Mouse (Mus musculus): Measurements from ENCODE around the gene Chl1. TPM values are rescaled to one million over a fixed set of nuclear protein-coding genes. Genes with fewer than 3 reads are reported as not detected.

The Chl1 gene
- 0.42 TPM in 1 of 2 replicates, not detected in the other for polyA plus RNA-seq (2014; fragmentation: Nextera tagmentation; extraction: Ambion mirVana)

DNA sequence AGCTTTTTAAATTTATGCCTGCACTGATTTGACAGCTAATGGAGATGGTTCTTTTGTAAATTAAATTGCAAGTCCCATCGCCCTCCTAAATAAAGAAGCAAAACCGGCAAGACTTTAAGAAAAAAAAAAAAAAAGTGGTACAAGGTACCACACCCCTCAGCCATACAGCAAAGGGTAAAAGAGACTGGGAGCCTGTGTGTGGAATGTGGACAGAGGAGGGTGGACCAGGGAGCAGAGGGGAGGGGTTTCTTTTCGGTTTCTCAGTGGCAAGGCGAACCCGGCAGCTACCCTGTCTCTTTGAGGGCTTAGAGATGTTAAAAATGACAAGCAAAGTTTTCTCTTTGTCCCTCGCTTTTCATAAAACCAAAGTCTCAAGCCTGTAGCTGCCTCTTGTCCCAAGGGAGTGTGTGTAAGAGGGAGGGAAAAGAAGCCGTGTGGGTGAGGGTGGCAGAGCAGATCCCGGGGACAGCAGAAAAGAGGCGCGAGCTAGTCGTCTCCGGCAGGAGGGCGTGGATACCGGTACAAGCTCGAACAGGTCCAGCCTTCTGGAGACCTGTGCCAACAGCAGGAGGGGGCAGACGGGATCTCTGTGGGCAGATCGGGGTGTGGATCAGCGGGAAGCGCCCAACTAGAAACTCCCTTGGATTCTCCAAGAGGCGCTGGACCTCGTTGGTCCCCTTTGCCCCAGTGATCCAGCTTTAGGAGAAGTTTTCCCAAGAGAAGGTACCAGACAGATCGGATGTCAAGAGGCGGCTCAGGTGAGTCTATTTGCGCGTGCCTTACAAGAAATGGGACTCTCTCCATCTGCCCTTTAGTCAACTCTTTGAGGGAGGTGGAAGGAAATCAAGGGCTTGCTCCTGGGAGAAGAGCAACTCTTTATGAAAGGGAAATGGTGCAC is at the start of gene Chl1:
TSS of gene Chl1 (plus strand) at position 195 of the 898 bp plus-strand sequence.
- Histone ChIP-seq H3K9ac (ENCODE audit: low read length) (no peak within 1 kb of the TSS), H3K4me3 (ENCODE audit: control insufficient read depth in 1 of 2, insufficient read depth in 1 of 2, low read depth in 1 of 2, low read length in 2 of 2) (peak within 1 kb of the TSS; percentile 25 to 31), H3K4me1 (ENCODE audit: control insufficient read depth in 2 of 2, insufficient read depth in 2 of 2, low read length in 2 of 2) (peaks cover 0 to 8% of the 10 kb centered on the region in 2 experiments; a peak in 2 of 4 replicates), H3K36me3 (ENCODE audit: control insufficient read depth, insufficient read depth, low read length) (no peaks in the 10 kb centered on the region), H3K4me2 (ENCODE audit: low read length) (peak within 1 kb of the TSS; percentile 64), H3K9me3 (ENCODE audit: control insufficient read depth, low read length) (no peaks in the 10 kb centered on the region), H3K27me3 (ENCODE audit: control insufficient read depth, insufficient read depth, low read length) (peaks cover 47% of the 10 kb centered on the region), H3K27ac (replicated peaks in 1 of 2; ENCODE audit: control insufficient read depth in 1 of 2, insufficient read depth in 1 of 2, low read depth in 2 of 2, low read length in 2 of 2) (no peak within 1 kb of the TSS)
- 3% methylated on average over 25 of the region's 25 CpGs for WGBS
- no peak for ATAC-seq (ENCODE audit: insufficient number of reproducible peaks, insufficient read depth, low FRiP score, low read depth)

DNA sequence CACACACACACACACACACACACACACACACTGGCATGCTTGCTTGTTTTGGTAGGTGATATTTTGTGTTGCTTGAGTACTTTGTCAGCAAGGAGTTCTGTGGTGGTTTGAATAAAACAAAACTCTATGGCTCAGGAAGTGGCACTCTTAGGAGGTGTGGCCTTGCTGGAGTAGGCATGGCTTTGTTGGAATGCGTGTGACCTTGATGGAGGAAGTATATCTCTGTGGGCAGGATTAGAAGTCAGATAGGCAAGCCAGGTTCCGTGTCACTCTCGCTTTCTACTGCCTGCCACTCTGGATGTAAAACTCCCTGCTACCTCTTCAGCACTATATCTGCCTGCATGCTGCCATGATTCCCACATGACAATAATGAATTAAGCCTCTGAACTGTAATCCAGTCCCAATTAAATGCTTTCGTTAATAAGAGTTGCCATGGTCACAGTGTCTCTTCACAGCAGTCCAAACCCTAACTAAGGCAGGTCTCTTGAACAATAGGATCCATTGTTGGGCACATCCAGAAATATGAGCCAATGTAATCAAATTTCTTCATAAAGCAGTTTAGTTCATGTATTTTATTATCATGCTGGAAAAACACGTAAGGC is 44.8 kb upstream of the Chl1 start:
- no peak for ATAC-seq (ENCODE audit: insufficient number of reproducible peaks, insufficient read depth, low FRiP score, low read depth)
- Histone ChIP-seq H3K9ac (ENCODE audit: low read length) (no peak overlapping the region), H3K9me3 (ENCODE audit: control insufficient read depth, low read length) (no peaks in the 10 kb centered on the region), H3K27me3 (ENCODE audit: control insufficient read depth, insufficient read depth, low read length) (peaks cover 7% of the 10 kb centered on the region; the same call in 1 of the 2 replicates), H3K4me1 (ENCODE audit: control insufficient read depth in 2 of 2, insufficient read depth in 2 of 2, low read length in 2 of 2) (no peaks in the 10 kb centered on the region), H3K27ac (replicated peaks in 1 of 2; ENCODE audit: control insufficient read depth in 1 of 2, insufficient read depth in 1 of 2, low read depth in 2 of 2, low read length in 2 of 2) (no peak overlapping the region), H3K4me3 (ENCODE audit: control insufficient read depth in 1 of 2, insufficient read depth in 1 of 2, low read depth in 1 of 2, low read length in 2 of 2) (no peak overlapping the region), H3K36me3 (ENCODE audit: control insufficient read depth, insufficient read depth, low read length) (no peaks in the 10 kb centered on the region), H3K4me2 (ENCODE audit: low read length) (no peak overlapping the region)
- WGBS, result 44% methylated on average over 5 of the region's 5 CpGs

DNA sequence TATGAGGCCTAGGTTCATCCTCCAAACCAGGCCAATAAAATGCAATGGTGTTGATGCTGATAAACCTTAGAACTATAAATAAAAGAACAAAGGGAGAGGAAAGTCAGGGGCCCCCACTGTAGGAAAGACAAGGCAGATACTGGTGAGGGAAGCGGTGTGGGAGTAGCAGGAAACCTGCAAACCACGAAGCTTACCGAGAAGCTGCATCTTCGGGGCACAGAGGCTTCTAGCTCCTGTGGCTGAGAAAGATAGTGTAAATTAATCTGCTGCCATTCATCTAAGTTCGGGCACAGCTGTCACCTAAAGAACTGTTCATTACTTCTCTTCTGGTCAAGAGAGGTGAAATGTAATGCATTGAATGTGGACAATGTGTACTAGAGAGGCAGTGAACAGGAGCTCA is 37.1 kb upstream of the Chl1 start:
- no peak overlapping the region for H3K27ac ChIP-seq (replicated peaks in 1 of 2; ENCODE audit: control insufficient read depth in 1 of 2, insufficient read depth in 1 of 2, low read depth in 2 of 2, low read length in 2 of 2)
- no peaks in the 10 kb centered on the region for H3K36me3 ChIP-seq (ENCODE audit: control insufficient read depth, insufficient read depth, low read length)
- no peaks in the 10 kb centered on the region for H3K4me1 ChIP-seq (ENCODE audit: control insufficient read depth in 2 of 2, insufficient read depth in 2 of 2, low read length in 2 of 2)
- H3K27me3 ChIP-seq (ENCODE audit: control insufficient read depth, insufficient read depth, low read length), result no peaks in the 10 kb centered on the region
- WGBS, result 51% methylated on average over 5 of the region's 5 CpGs
- H3K9ac ChIP-seq (ENCODE audit: low read length), result no peak overlapping the region
- H3K4me2 ChIP-seq (ENCODE audit: low read length), result no peak overlapping the region
- H3K4me3 ChIP-seq (ENCODE audit: control insufficient read depth in 1 of 2, insufficient read depth in 1 of 2, low read depth in 1 of 2, low read length in 2 of 2), result no peak overlapping the region
- no peak for ATAC-seq (ENCODE audit: insufficient number of reproducible peaks, insufficient read depth, low FRiP score, low read depth)
- H3K9me3 ChIP-seq (ENCODE audit: control insufficient read depth, low read length), result no peaks in the 10 kb centered on the region

DNA sequence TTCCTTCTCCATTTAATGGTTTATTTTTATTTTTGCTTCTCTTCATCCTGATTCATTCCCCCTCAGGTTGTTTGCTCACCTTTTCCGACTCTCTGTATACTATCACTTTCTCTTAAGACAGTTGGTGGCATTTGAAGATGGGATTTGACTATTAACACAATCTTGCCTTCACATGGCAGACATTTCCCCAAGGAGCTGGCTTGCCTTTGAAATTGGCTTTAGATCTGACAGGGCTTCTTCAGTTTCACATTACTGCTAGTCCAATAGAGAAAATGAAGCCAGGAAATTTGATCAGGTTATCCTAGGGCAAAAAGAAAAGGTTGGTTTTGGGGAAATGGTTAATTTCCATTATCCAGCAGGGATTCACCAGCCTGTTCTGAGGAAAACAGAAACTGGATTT is 23.2 kb upstream of the Chl1 start:
- no peaks in the 10 kb centered on the region for H3K9me3 ChIP-seq (ENCODE audit: control insufficient read depth, low read length)
- H3K27ac ChIP-seq (replicated peaks in 1 of 2; ENCODE audit: control insufficient read depth in 1 of 2, insufficient read depth in 1 of 2, low read depth in 2 of 2, low read length in 2 of 2), result no peak overlapping the region
- H3K4me1 ChIP-seq (ENCODE audit: control insufficient read depth in 2 of 2, insufficient read depth in 2 of 2, low read length in 2 of 2), result no peaks in the 10 kb centered on the region
- no peaks in the 10 kb centered on the region for H3K27me3 ChIP-seq (ENCODE audit: control insufficient read depth, insufficient read depth, low read length)
- H3K4me2 ChIP-seq (ENCODE audit: low read length), result no peak overlapping the region
- H3K9ac ChIP-seq (ENCODE audit: low read length), result no peak overlapping the region
- H3K4me3 ChIP-seq (ENCODE audit: control insufficient read depth in 1 of 2, insufficient read depth in 1 of 2, low read depth in 1 of 2, low read length in 2 of 2), result no peak overlapping the region
- WGBS, result 80% methylated on average over 1 of the region's 1 CpGs
- H3K36me3 ChIP-seq (ENCODE audit: control insufficient read depth, insufficient read depth, low read length), result no peaks in the 10 kb centered on the region
- no peak for ATAC-seq (ENCODE audit: insufficient number of reproducible peaks, insufficient read depth, low FRiP score, low read depth)

DNA sequence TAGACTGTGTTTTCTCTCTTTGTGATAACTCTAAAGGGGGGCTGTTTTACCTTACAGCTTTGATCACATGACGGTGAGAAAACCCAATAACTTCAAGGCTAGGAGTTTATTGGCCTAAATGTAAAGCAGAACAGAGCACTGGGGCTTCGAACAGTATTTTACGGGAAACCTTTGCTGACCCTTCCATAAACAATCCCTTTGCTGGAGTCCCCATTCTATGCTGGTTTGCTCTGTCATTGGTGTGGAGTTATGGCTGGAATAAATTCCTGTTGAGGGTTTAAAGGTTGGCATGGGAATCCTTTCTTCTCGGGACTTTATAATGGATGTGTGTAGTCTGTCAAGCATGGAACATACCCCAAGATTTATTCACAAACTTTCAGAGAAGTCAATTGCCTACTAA is 12.0 kb upstream of the Chl1 start:
- Histone ChIP-seq H3K36me3 (ENCODE audit: control insufficient read depth, insufficient read depth, low read length) (no peaks in the 10 kb centered on the region), H3K27ac (replicated peaks in 1 of 2; ENCODE audit: control insufficient read depth in 1 of 2, insufficient read depth in 1 of 2, low read depth in 2 of 2, low read length in 2 of 2) (no peak overlapping the region), H3K9me3 (ENCODE audit: control insufficient read depth, low read length) (no peaks in the 10 kb centered on the region), H3K9ac (ENCODE audit: low read length) (no peak overlapping the region), H3K4me3 (ENCODE audit: control insufficient read depth in 1 of 2, insufficient read depth in 1 of 2, low read depth in 1 of 2, low read length in 2 of 2) (no peak overlapping the region), H3K4me2 (ENCODE audit: low read length) (no peak overlapping the region), H3K27me3 (ENCODE audit: control insufficient read depth, insufficient read depth, low read length) (no peaks in the 10 kb centered on the region), H3K4me1 (ENCODE audit: control insufficient read depth in 2 of 2, insufficient read depth in 2 of 2, low read length in 2 of 2) (no peaks in the 10 kb centered on the region)
- 80% methylated on average over 4 of the region's 4 CpGs for WGBS
- no peak for ATAC-seq (ENCODE audit: insufficient number of reproducible peaks, insufficient read depth, low FRiP score, low read depth)

DNA sequence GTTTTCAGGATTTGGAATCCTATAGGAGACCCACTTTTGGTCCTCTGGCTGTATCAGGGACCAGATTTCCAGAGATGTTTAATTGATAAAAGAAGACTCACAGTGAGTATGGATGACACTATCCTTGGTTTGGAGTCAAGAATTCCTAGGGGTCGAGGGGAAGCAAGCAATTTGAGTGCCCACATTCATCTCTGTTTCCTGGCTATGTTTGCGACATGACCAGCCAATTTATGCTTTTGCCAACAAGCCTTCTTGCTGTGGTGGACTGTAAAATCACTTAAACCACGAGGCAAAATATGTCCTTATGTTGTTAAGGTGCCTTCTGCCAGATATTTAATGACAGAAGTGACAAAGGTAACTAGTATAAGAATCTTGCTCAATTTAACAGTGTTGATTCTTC is 6.3 kb upstream of the Chl1 start:
- no peak overlapping the region for H3K27ac ChIP-seq (replicated peaks in 1 of 2; ENCODE audit: control insufficient read depth in 1 of 2, insufficient read depth in 1 of 2, low read depth in 2 of 2, low read length in 2 of 2)
- no peak overlapping the region for H3K9ac ChIP-seq (ENCODE audit: low read length)
- H3K4me2 ChIP-seq (ENCODE audit: low read length), result no peak overlapping the region
- H3K4me1 ChIP-seq (ENCODE audit: control insufficient read depth in 2 of 2, insufficient read depth in 2 of 2, low read length in 2 of 2), result no peaks in the 10 kb centered on the region
- H3K36me3 ChIP-seq (ENCODE audit: control insufficient read depth, insufficient read depth, low read length), result no peaks in the 10 kb centered on the region
- 0 out of 2 replicates have a peak, but pooled peaks cover 4% of the 10 kb centered on the region for H3K27me3 ChIP-seq (ENCODE audit: control insufficient read depth, insufficient read depth, low read length)
- no peak overlapping the region for H3K4me3 ChIP-seq (ENCODE audit: control insufficient read depth in 1 of 2, insufficient read depth in 1 of 2, low read depth in 1 of 2, low read length in 2 of 2)
- no peak for ATAC-seq (ENCODE audit: insufficient number of reproducible peaks, insufficient read depth, low FRiP score, low read depth)
- 55% methylated on average over 3 of the region's 3 CpGs for WGBS
- no peaks in the 10 kb centered on the region for H3K9me3 ChIP-seq (ENCODE audit: control insufficient read depth, low read length)

DNA sequence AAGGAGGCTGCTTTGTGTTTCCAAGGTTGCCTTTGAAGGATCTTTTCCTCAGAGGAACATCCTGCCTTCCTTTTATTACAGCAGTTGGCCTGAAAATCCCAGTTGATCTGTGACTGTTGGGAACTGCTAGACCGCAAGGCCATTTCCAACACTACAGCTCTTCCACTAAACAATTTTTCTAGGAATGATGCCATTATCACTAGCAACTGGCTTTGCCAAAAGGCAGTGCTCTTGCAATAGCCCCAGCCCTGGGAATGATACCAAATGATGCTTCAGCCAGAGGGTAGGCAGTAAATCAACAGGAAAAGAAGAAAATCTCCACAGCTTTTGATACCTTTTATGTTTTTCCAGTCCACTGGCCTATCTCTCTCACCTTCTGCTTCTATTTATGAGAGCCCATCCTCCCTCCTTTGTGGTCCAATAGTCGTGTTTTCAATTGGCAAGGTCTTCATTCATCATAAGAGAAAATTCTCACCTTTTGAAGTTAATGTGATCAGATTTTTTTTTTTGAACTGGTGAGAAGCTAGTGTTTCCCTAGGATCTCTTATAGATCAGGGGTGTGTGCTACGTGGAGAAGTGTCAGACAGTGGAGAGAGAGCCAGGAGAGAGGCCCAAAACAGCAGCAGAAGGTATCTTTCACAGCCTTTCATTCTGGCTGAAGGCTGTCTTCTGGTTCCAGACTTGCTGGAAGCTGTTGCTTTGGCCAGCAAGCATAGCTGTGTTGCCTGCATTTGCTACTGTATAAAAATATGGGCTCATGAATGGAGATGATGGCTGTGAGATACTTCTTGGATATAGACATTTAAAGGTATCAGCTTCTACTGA is 2.4 kb upstream of the Chl1 start:
- no peak overlapping the region for H3K4me3 ChIP-seq (ENCODE audit: control insufficient read depth in 1 of 2, insufficient read depth in 1 of 2, low read depth in 1 of 2, low read length in 2 of 2)
- H3K4me2 ChIP-seq (ENCODE audit: low read length), result no peak overlapping the region
- no peaks in the 10 kb centered on the region for H3K9me3 ChIP-seq (ENCODE audit: control insufficient read depth, low read length)
- H3K27me3 ChIP-seq (ENCODE audit: control insufficient read depth, insufficient read depth, low read length), result peaks cover 39% of the 10 kb centered on the region
- H3K27ac ChIP-seq (replicated peaks in 1 of 2; ENCODE audit: control insufficient read depth in 1 of 2, insufficient read depth in 1 of 2, low read depth in 2 of 2, low read length in 2 of 2), result no peak overlapping the region
- no peak overlapping the region for H3K9ac ChIP-seq (ENCODE audit: low read length)
- H3K36me3 ChIP-seq (ENCODE audit: control insufficient read depth, insufficient read depth, low read length), result no peaks in the 10 kb centered on the region
- 45% methylated on average over 3 of the region's 3 CpGs for WGBS
- peaks cover 0 to 8% of the 10 kb centered on the region in 2 experiments; a peak in 2 of 4 replicates for H3K4me1 ChIP-seq (ENCODE audit: control insufficient read depth in 2 of 2, insufficient read depth in 2 of 2, low read length in 2 of 2)
- no peak for ATAC-seq (ENCODE audit: insufficient number of reproducible peaks, insufficient read depth, low FRiP score, low read depth)

Measured in heart, embryonic 14.5 days (tissue).